Mouse (Mus musculus): Measurements from ENCODE around the gene Fcgrt. TPM values are rescaled to one million over a fixed set of nuclear protein-coding genes. Genes with fewer than 3 reads are reported as not detected.

Fcgrt gene
- polyA plus RNA-seq, 1 experiment from 2014 or later: 33.9 TPM

DNA sequence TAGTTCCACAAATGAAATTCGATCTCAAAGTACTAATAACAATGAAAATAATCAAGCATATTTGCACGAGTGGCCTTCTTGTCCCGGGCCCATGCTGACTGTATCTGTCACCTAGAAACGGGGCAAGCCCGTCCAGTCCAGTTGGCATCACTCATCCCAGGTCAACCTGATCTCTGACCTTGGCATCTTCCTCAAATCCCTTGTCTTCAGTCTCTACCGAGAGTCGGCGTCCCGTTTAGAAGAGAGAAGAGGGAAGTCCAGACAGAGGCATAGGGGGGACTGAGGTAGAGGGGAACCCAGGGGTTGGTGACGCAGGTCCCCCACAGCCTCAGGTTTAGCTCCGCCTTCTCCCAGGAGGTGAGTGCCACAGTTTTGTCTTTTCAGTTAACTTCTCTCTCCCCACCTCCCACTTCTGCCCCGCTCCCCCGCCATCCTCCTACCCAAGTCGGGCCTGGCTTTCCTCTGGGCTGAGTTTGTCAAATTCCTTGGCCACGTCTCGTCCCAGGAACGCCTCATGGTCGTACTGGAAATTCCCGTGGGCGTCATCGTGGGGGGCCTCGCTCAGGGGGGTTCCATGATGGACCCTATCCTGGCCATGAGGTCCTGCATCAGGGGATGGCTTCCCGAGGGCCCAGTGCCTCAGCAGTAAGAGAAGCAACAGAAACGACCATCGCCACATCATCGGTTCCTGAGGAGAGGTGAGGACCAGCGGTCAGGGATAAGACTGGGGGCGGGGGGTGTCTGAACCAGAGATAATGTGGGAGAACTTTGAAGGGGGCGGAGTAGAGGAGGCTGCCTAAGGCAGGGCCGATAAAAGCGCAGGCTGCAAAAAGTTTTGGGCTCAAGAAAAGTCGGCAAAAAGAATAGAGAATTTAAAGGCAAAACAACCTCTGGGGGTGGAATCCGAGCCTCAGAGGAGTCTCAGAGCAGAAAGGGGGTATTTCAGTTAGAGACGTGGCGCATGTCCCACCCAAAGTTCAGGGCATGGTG, 12.4 kb downstream of the Fcgrt start:
- Histone ChIP-seq H3K4me1 (replicated peaks) (peaks cover 5% of the 10 kb centered on the region; the same call in 1 of the 2 replicates), H3K4me2 (peak overlapping the region; percentile 64), H3K9me3 (no peaks in the 10 kb centered on the region), H3K9ac (0 out of 2 replicates have a peak overlapping the region, but pooled peaks have one; percentile 35), H3K27me3 (no peaks in the 10 kb centered on the region), H3K36me3 (0 out of 2 replicates have a peak, but pooled peaks cover 3% of the 10 kb centered on the region), H3K27ac (replicated peaks) (0 out of 2 replicates have a peak overlapping the region, but pooled peaks have one; percentile 24), H3K4me3 (peak overlapping the region; percentile 40)
- ATAC-seq (ENCODE audit: low FRiP score, low read depth): peak; percentile 38; the same call in 1 of the 2 replicates
- WGBS: 18% methylated on average over 35 of the region's 35 CpGs

DNA sequence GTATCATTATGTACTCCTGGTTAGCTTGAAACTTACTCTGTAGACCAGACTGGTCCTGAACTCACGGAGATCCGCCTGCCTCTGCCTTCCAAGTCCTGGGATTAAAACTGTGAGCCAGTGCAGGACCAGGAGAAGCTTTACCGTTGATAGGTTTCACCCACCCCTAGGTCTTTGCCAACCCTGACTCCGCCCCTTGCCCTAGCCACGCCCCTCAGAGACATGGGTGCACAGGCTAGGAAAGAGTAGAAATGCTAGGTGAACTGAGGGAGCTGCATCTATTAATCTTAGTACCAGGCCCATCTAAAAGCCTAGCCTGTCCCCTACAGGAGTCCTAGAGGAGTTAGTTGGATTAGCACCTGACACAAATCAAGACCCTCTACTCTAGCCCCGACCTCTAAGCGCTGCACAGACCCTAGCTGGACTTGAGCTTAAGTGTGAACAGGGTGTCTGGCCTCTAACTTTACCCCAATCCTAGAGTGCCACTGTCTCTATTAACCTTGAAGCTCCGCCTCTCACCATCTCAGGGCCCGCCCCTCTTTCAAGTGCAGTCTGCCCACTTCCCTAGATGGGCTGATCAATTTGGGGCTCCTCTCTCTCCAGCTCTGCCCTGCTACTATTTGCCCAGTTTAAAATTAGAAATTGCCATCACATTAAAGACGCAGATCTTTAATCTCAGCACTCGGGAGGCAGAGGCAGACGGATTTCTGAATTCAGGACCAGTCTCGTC, 13.2 kb downstream of the Fcgrt start:
- Histone ChIP-seq H3K27me3 (no peaks in the 10 kb centered on the region), H3K27ac (replicated peaks) (no peak overlapping the region), H3K36me3 (0 out of 2 replicates have a peak, but pooled peaks cover 4% of the 10 kb centered on the region), H3K4me3 (no peak overlapping the region), H3K9me3 (no peaks in the 10 kb centered on the region), H3K9ac (no peak overlapping the region), H3K4me2 (no peak overlapping the region), H3K4me1 (replicated peaks) (peaks cover 5% of the 10 kb centered on the region; the same call in 1 of the 2 replicates)
- no peak for ATAC-seq (ENCODE audit: low FRiP score, low read depth)
- WGBS: 82% methylated on average over 13 of the region's 13 CpGs

DNA sequence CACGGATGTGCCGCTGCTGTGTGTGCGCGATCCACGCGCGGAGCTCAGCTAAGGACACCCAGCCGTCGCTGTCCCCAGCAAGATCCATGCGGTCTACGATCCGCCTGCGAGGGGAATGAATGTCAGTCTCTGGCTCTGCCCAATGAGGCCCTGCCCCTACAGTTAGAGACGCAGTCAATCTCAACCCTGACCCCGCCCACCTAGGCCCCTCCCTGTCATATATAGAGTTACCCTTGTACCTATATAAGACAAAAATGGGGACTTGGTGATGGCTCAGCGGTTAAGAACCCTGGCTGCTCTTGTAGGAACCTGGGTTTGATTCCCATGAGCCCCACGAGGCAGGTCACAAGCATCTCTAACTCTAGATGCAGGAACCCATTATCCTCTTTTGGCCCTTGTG, 15.1 kb downstream of the Fcgrt start:
- H3K9me3 ChIP-seq: no peaks in the 10 kb centered on the region
- WGBS: 93% methylated on average over 17 of the region's 17 CpGs
- no peaks in the 10 kb centered on the region for H3K27me3 ChIP-seq
- H3K9ac ChIP-seq: no peak overlapping the region
- peaks cover 5% of the 10 kb centered on the region; the same call in 1 of the 2 replicates for H3K4me1 ChIP-seq (replicated peaks)
- H3K36me3 ChIP-seq: 0 out of 2 replicates have a peak, but pooled peaks cover 4% of the 10 kb centered on the region
- H3K27ac ChIP-seq (replicated peaks): no peak overlapping the region
- no peak overlapping the region for H3K4me3 ChIP-seq
- ATAC-seq (ENCODE audit: low FRiP score, low read depth): no peak
- H3K4me2 ChIP-seq: no peak overlapping the region

DNA sequence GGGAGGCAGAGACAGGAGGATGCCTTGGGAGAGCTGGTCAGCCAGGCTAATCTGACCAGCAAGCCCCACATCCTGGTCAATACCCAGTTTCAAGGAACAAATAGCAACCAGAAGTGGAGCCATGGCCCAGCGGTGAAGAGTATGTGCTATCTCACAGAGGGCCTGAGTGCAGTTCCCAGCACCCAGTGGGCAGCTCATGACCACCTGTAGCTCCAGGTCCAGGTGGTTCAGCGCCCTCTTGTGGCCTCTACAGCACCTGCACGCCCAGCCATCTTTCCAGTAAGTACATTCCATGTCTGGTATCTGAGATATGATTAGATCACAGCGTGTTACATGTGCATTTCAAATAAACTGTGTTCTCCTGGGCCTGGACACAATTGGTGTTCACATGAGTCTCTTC, 17.6 kb downstream of the Fcgrt start:
- Histone ChIP-seq H3K4me1 (replicated peaks) (0 out of 2 replicates have a peak, but pooled peaks cover 1% of the 10 kb centered on the region), H3K9ac (no peak overlapping the region), H3K36me3 (0 out of 2 replicates have a peak, but pooled peaks cover 4% of the 10 kb centered on the region), H3K27ac (replicated peaks) (no peak overlapping the region), H3K9me3 (no peaks in the 10 kb centered on the region), H3K4me2 (no peak overlapping the region), H3K27me3 (no peaks in the 10 kb centered on the region), H3K4me3 (no peak overlapping the region)
- 80% methylated on average over 4 of the region's 4 CpGs for WGBS
- ATAC-seq (ENCODE audit: low FRiP score, low read depth): no peak

DNA sequence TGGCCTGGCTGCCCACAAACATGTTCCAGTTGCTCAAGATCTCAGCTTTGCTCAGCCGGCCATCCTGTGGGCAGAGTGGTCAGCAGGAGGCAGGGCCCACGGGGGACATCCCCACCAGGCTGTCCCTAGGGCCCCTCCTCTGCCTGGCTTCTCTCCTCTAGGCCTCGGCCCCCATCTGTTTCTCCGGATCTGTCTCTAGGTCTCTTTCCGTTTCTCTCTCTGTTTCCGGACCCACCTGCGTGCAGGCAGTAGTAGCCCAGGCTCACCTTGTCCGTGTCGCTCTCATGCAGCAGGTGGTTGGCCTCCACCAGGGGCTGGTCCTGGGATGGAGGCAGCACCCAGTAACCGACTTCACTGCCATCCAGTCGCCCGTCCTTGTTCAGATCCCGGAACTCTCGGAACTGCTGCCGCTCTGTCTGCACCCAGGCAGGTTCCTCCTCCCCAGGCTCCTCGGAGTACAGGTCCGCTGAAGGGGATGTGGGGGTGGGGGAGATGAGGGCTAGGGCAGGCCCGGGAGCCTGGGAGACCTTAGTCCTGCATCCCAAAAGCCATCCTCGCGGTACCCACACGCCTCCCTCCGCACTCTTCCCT, 20.3 kb downstream of the Fcgrt start:
- Histone ChIP-seq H3K9ac (no peak overlapping the region), H3K36me3 (0 out of 2 replicates have a peak, but pooled peaks cover 4% of the 10 kb centered on the region), H3K27ac (replicated peaks) (no peak overlapping the region), H3K4me3 (no peak overlapping the region), H3K9me3 (no peaks in the 10 kb centered on the region), H3K27me3 (no peaks in the 10 kb centered on the region), H3K4me2 (no peak overlapping the region), H3K4me1 (replicated peaks) (peaks cover 5% of the 10 kb centered on the region)
- WGBS: 83% methylated on average over 22 of the region's 22 CpGs
- ATAC-seq (ENCODE audit: low FRiP score, low read depth): no peak

DNA sequence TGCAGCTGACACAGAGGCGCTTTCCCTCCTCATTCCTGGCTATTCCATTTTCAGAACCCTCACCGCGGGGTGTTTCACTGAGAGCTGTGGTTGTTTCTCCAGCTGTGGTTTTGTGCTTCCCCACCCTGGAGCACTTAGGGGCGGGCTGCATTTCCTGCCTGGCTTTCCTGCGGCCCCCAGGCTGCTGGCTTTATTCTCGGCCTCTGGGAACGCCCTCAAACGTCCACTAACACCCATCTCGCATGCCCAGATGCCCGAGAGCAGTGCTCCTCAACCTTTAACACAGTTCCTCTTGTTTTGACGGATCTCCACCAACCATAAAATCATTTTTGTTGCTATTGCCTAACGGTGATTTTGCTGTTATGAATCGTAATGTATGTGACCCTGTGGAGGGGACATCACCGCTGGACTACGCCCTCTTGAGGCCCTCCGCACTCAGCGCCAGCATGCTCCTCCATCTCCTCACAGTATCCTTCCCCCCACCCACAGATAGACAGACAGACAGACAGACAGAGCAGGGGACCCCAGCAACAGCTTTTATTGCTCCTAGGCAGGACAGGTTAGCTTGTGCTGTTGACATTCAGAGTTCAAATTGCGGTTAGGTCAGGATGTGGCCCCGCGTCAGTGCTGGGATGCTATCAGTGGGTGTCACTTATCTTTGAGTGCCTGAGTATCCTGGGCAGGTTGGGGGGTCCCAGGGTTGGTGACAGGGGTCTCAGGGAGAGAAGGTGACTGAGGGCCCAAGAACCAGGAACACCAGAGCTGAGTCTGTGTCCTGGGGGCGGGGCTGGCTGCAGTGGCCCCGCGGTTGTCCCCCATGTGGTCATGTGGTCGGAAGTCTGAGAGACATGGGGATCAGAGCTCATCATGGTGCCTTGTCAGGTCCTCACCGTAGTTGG, 21.0 kb downstream of the Fcgrt start:
- 73% methylated on average over 25 of the region's 25 CpGs for WGBS
- Histone ChIP-seq H3K4me2 (no peak overlapping the region), H3K9ac (no peak overlapping the region), H3K36me3 (peaks cover 7% of the 10 kb centered on the region; the same call in 1 of the 2 replicates), H3K4me1 (replicated peaks) (peaks cover 5% of the 10 kb centered on the region), H3K27ac (replicated peaks) (peak overlapping the region; percentile 69), H3K4me3 (no peak overlapping the region), H3K27me3 (no peaks in the 10 kb centered on the region), H3K9me3 (no peaks in the 10 kb centered on the region)
- ATAC-seq (ENCODE audit: low FRiP score, low read depth): no peak

DNA sequence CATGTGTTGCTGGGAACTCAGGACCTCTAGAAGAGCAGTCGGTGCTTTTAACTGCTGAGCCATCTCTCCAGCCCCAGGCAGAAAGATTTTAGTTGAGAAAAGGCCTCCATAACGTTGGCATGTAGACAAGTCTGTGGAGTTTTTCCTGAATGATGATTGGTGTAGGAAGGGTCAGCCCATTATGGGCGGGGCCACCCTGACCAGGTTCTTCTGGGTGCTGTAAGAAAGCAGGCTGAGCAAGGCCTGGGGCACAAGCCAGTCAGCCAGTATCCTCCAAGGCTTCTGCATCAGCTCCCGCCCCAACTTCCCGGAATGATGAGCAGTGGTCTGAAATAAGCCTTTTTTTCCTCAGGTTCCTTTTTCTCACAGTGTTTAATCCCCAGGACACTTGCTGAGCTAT, 22.6 kb downstream of the Fcgrt start:
- WGBS: 54% methylated on average over 5 of the region's 5 CpGs
- Histone ChIP-seq H3K4me2 (no peak overlapping the region), H3K27ac (replicated peaks) (no peak overlapping the region), H3K4me1 (replicated peaks) (peaks cover 5% of the 10 kb centered on the region), H3K27me3 (no peaks in the 10 kb centered on the region), H3K4me3 (no peak overlapping the region), H3K36me3 (peaks cover 8% of the 10 kb centered on the region), H3K9me3 (no peaks in the 10 kb centered on the region), H3K9ac (no peak overlapping the region)
- ATAC-seq (ENCODE audit: low FRiP score, low read depth): no peak

DNA sequence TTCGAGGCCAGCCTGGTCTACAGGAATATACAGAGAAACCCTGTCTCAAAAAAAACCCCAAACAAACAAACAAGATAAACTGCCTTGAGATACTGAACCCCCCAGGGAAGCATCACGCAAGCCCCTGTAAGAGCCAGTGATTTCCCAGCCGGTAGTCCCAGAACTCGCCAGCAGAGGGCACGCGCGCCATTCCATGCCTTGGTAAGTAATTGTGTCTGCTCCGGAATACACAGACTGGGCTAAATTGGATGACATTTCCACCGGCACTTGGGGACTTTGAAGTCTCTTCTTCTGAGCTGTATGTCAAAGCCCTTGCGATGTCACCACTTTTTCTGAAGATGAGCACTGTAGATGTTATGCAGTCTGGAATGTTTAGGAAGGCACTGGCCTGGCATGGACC, 23.8 kb downstream of the Fcgrt start:
- under 1% methylated on average over 10 of the region's 10 CpGs for WGBS
- H3K9ac ChIP-seq: no peak overlapping the region
- H3K9me3 ChIP-seq: no peaks in the 10 kb centered on the region
- 0 out of 2 replicates have a peak overlapping the region, but pooled peaks have one; percentile 29 for H3K27ac ChIP-seq (replicated peaks)
- 0 out of 2 replicates have a peak overlapping the region, but pooled peaks have one; percentile 22 for H3K4me2 ChIP-seq
- H3K36me3 ChIP-seq: peaks cover 12% of the 10 kb centered on the region
- H3K4me1 ChIP-seq (replicated peaks): peaks cover 5% of the 10 kb centered on the region
- no peak overlapping the region for H3K4me3 ChIP-seq
- ATAC-seq (ENCODE audit: low FRiP score, low read depth): peak; percentile 48
- no peaks in the 10 kb centered on the region for H3K27me3 ChIP-seq

DNA sequence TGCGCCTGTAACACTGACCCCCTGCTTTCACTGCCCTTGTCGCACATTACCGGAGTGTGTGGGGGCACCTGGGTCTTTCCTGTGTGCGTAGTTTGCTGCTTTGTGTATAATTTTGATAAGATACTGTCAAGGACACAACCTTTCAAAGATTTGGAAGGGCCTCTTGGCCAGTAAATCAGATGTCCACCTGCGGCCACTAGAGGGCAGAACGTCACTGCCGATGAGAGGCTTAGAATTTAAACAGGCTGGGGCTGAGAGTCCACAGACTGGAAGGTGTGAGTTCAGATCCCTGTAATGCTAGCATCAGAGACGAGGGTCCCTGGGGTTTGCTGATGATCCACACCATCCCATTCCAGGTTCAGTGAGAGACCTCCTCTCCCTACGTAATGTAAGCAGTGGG, 25.1 kb downstream of the Fcgrt start:
- H3K9ac ChIP-seq: no peak overlapping the region
- H3K4me1 ChIP-seq (replicated peaks): peaks cover 5% of the 10 kb centered on the region
- no peak overlapping the region for H3K4me3 ChIP-seq
- no peaks in the 10 kb centered on the region for H3K27me3 ChIP-seq
- no peaks in the 10 kb centered on the region for H3K9me3 ChIP-seq
- no peak overlapping the region for H3K4me2 ChIP-seq
- H3K36me3 ChIP-seq: peaks cover 14% of the 10 kb centered on the region
- no peak overlapping the region for H3K27ac ChIP-seq (replicated peaks)
- ATAC-seq (ENCODE audit: low FRiP score, low read depth): no peak
- 40% methylated on average over 9 of the region's 9 CpGs for WGBS

DNA sequence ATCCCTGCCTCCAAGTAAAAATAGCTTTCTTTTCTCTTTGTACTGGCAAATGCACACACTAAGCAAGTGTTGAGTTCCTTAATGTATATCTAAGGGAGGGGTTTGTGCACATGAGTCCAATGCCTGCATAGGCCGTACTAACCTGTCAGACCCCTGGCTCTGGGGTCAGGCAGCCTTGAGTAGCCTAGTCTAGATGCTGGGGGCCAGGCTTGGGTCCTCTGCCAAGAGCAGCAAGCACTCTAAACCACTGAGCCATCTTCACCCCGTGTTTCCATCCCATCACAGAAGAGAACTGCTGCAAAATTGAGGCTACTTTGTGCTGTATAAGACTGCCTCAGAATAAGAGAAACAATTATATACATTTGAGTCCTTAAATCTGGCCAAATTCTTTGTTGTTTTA, 25.8 kb downstream of the Fcgrt start:
- ATAC-seq (ENCODE audit: low FRiP score, low read depth): no peak
- no peak overlapping the region for H3K4me2 ChIP-seq
- peaks cover 5% of the 10 kb centered on the region for H3K4me1 ChIP-seq (replicated peaks)
- no peaks in the 10 kb centered on the region for H3K27me3 ChIP-seq
- WGBS: 89% methylated on average over 2 of the region's 2 CpGs
- H3K4me3 ChIP-seq: no peak overlapping the region
- no peak overlapping the region for H3K9ac ChIP-seq
- H3K9me3 ChIP-seq: no peaks in the 10 kb centered on the region
- no peak overlapping the region for H3K27ac ChIP-seq (replicated peaks)
- H3K36me3 ChIP-seq: peaks cover 14% of the 10 kb centered on the region

DNA sequence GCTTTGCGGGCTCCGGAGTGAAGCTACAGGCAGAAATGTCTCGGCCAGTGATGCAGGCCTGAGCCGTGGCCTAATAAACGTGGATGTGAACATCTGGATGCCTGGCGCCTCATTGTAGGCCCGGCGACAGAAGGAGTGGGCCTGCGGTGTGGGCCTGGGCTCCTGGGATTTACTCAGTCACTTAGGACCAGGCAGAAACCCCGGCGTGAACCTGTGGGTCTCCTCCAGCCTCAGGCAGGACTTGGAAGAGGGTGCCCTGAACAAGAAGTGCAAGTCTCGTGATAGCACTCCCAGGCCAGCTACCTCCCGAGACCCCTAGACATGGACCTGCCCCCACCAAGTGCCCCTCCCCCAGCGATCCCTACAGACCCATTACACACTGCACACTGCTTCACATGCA, 26.3 kb downstream of the Fcgrt start:
- Histone ChIP-seq H3K9me3 (no peaks in the 10 kb centered on the region), H3K4me1 (replicated peaks) (peaks cover 5% of the 10 kb centered on the region), H3K4me2 (no peak overlapping the region), H3K9ac (no peak overlapping the region), H3K4me3 (no peak overlapping the region), H3K27me3 (no peaks in the 10 kb centered on the region), H3K36me3 (peaks cover 14% of the 10 kb centered on the region), H3K27ac (replicated peaks) (no peak overlapping the region)
- 85% methylated on average over 14 of the region's 14 CpGs for WGBS
- no peak for ATAC-seq (ENCODE audit: low FRiP score, low read depth)

Measured in hindbrain, embryonic 15.5 days (tissue).